Comparison of ENCODE assay signal across 8 mouse cellular contexts in genomic region chr10:86166854-86167268, GRCm38 (mm10).
A peak's percentile ranks its signal among the peaks of the same experiment; 100 is the strongest.
DNase-seq lines count a peak whose midpoint lies in the region; ATAC-seq and TF ChIP-seq lines count a peak whose summit lies in the region.

No protein-coding gene starts in this region.

- TF ChIP-seq CTCF in heart, adult 2 months (IDR thresholded peaks at IDR 0.05): no peak

- no peak for DNase-seq in kidney, postnatal 36 days
- peak; percentile 36 for DNase-seq in embryo, embryonic 10.5 days (ENCODE audit: low spot score)
- DNase-seq in heart, adult 2 months: peak; percentile 56 to 74
- DNase-seq in kidney, postnatal 14 days: peak; percentile 17
- DNase-seq in midbrain, embryonic 14.5 days: peak; percentile 29
- DNase-seq in B cell, adult 2 months: no peak
- DNase-seq in right cerebral cortex, postnatal 4 days: no peak

- H3K9me3 ChIP-seq in kidney, embryonic 16.5 days (ENCODE audit: low read length): no peaks in the 10 kb centered on the region
- no peaks in the 10 kb centered on the region for H3K9me3 ChIP-seq in midbrain, embryonic 14.5 days (ENCODE audit: control insufficient read depth, low read length)

- peaks cover 9% of the 10 kb centered on the region for H3K4me1 ChIP-seq in kidney, embryonic 16.5 days (ENCODE audit: insufficient read depth, low read length)
- H3K4me1 ChIP-seq in heart, adult 2 months (ENCODE audit: control insufficient read depth, insufficient read depth, low read length): peaks cover 12% of the 10 kb centered on the region
- no peaks in the 10 kb centered on the region for H3K4me1 ChIP-seq in midbrain, embryonic 14.5 days (ENCODE audit: control insufficient read depth, insufficient read depth, low read length)

- no peak overlapping the region for H3K4me3 ChIP-seq in kidney, embryonic 16.5 days (ENCODE audit: low read length)
- H3K4me3 ChIP-seq in heart, adult 2 months: no peak overlapping the region
- H3K4me3 ChIP-seq in midbrain, embryonic 14.5 days (replicated peaks; ENCODE audit: low read depth, low read length): no peak overlapping the region

- no peaks in the 10 kb centered on the region for H3K79me2 ChIP-seq in heart, adult 2 months (replicated peaks; ENCODE audit: control insufficient read depth, insufficient read depth, low read length)

- TF ChIP-seq POLR2A in heart, adult 2 months (IDR thresholded peaks at IDR 0.05; ENCODE audit: insufficient read depth, low read depth, low read length): no peak

- H3K4me2 ChIP-seq in kidney, embryonic 16.5 days (replicated peaks; ENCODE audit: low read depth, low read length): no peak overlapping the region
- no peak overlapping the region for H3K4me2 ChIP-seq in midbrain, embryonic 14.5 days (ENCODE audit: low read length)

- WGBS in kidney, embryonic 16.5 days: 8% methylated on average over 4 of the region's 4 CpGs
- WGBS in heart, adult 2 months: 16% methylated on average over 4 of the region's 4 CpGs
- 13% methylated on average over 4 of the region's 4 CpGs for WGBS in midbrain, embryonic 14.5 days

- H3K36me3 ChIP-seq in kidney, embryonic 16.5 days (ENCODE audit: insufficient read depth, low read length): no peaks in the 10 kb centered on the region
- no peaks in the 10 kb centered on the region for H3K36me3 ChIP-seq in heart, adult 2 months (ENCODE audit: control insufficient read depth, insufficient read depth, low read length)
- H3K36me3 ChIP-seq in midbrain, embryonic 14.5 days (ENCODE audit: control insufficient read depth, insufficient read depth, low read length): no peaks in the 10 kb centered on the region

- H3K27ac ChIP-seq in kidney, embryonic 16.5 days (ENCODE audit: low read length): peak overlapping the region; percentile 51; the same call in 1 of the 2 replicates
- peak overlapping the region; percentile 55 for H3K27ac ChIP-seq in heart, adult 2 months
- 0 out of 2 replicates have a peak overlapping the region, but pooled peaks have one; percentile 13 for H3K27ac ChIP-seq in midbrain, embryonic 14.5 days (replicated peaks; ENCODE audit: low read depth, low read length)

- TF ChIP-seq EP300 in heart, adult 2 months (IDR thresholded peaks at IDR 0.05; ENCODE audit: insufficient read depth, low read depth, low read length): no peak

- H3K9ac ChIP-seq in kidney, embryonic 16.5 days (replicated peaks; ENCODE audit: low read length): peak overlapping the region; percentile 47; the same call in 1 of the 2 replicates
- no peak overlapping the region for H3K9ac ChIP-seq in heart, adult 2 months (ENCODE audit: low read depth, low read length)
- no peak overlapping the region for H3K9ac ChIP-seq in midbrain, embryonic 14.5 days (replicated peaks; ENCODE audit: low read length)

- intact Hi-C loops in heart, adult 2 months (cut with DNase I): no loop called here

- H3K27me3 ChIP-seq in kidney, embryonic 16.5 days (ENCODE audit: insufficient read depth, low read length): no peaks in the 10 kb centered on the region
- no peaks in the 10 kb centered on the region for H3K27me3 ChIP-seq in heart, adult 2 months (ENCODE audit: control insufficient read depth, insufficient read depth, low read length)
- H3K27me3 ChIP-seq in midbrain, embryonic 14.5 days (ENCODE audit: control insufficient read depth, insufficient read depth, low read length): no peaks in the 10 kb centered on the region

- no peak for ATAC-seq in kidney, embryonic 16.5 days (ENCODE audit: low FRiP score, low TSS enrichment)
- no peak for ATAC-seq in midbrain, embryonic 14.5 days (ENCODE audit: low FRiP score, low TSS enrichment)

Comparison
In these comparisons a context has a peak if more than half of its experiments do, and no peak if none do; other contexts are left out.
1. DNase-seq: peak in embryo, embryonic 10.5 days (single experiment), heart, adult 2 months (2 of 2), kidney, postnatal 14 days (single experiment) and midbrain, embryonic 14.5 days (single experiment); none in kidney, postnatal 36 days (0 of 2), B cell, adult 2 months (0 of 2) and right cerebral cortex, postnatal 4 days (single experiment).
2. Peak in every context shown above with its lines, with median percentiles within 50 percentile points of each other: H3K27ac ChIP-seq.